Mouse (Mus musculus) forebrain, embryonic 14.5 days (tissue): Measurements from ENCODE around the gene Ahcy. TPM values are rescaled to one million over a fixed set of nuclear protein-coding genes. Genes with fewer than 3 reads are reported as not detected.
"Not testable (repeated sequence)": the region's sequence is repeated elsewhere in the genome, so short reads cannot be mapped to it uniquely, and the experiment has no call there.

Experiments
- ATAC-seq: fragments of 200-750 bp; cut with Nextera tagmentation; 2 replicates; pipeline ENCODE4 v1.8.0; 2017; ENCODE audit warnings: mild to moderate bottlenecking, moderate library complexity
- DNase-seq: peaks from one replicate; pipeline ENCODE4 v3.0.0-alpha.2; 2015; ENCODE audit warnings: low spot score
- H3K27ac ChIP-seq: fragments of 300-500 bp; sonication (generic); 2 replicates; pipeline ENCODE4 v1.5.1; 2014; ENCODE audit warnings: low read depth, mild to moderate bottlenecking, control low read depth, low read length, moderate library complexity
- H3K27me3 ChIP-seq: fragments of 300-500 bp; sonication (generic); replicated peaks from 2 replicates; pipeline ENCODE4 v1.6.1; 2014; ENCODE audit warnings: low read length, control low read depth, mixed read lengths; ENCODE audit not compliant: control insufficient read depth, insufficient read depth
- H3K36me3 ChIP-seq: fragments of 300-500 bp; sonication (generic); 2 replicates; pipeline ENCODE4 v1.6.1; 2014; ENCODE audit warnings: low read length, control low read depth; ENCODE audit not compliant: control insufficient read depth, insufficient read depth
- H3K4me1 ChIP-seq: fragments of 300-500 bp; sonication (generic); 2 replicates; pipeline ENCODE4 v1.6.1; 2014; ENCODE audit warnings: antibody characterized with exemption, low read length, control low read depth; ENCODE audit not compliant: control insufficient read depth, insufficient read depth
- H3K4me2 ChIP-seq: fragments of 300-500 bp; sonication (generic); 2 replicates; pipeline ENCODE4 v1.6.1; 2014; ENCODE audit warnings: mild to moderate bottlenecking, control low read depth, low read length
- H3K4me3 ChIP-seq: fragments of 300-500 bp; sonication (generic); 2 replicates; pipeline ENCODE4 v1.5.1; 2014; ENCODE audit warnings: low read depth, low read length, control low read depth
- H3K9ac ChIP-seq: fragments of 300-500 bp; sonication (generic); 2 replicates; pipeline ENCODE4 v1.6.1; 2014; ENCODE audit warnings: mild to moderate bottlenecking, low read length, control low read depth, moderate library complexity
- H3K9me3 ChIP-seq: fragments of 300-500 bp; sonication (generic); replicated peaks from 2 replicates; pipeline ENCODE4 v1.6.1; 2016; ENCODE audit warnings: low read length, control low read depth, mixed read lengths; ENCODE audit not compliant: control insufficient read depth
- WGBS: fragments of 180-500 bp; shearing (Covaris S2); extraction: QIAGEN DNeasy Blood & Tissue Kit; methylation state at CpG from one replicate; pipeline ENCODE4 v1.1.7; 2014; 5-methylcytosine and 5-hydroxymethylcytosine counted together
- polyA plus RNA-seq: library from polyadenylated mRNA; unstranded; fragments of >200 nt; fragmentation: Nextera tagmentation; extraction: Ambion mirVana; gene quantifications from 2 replicates; pipeline ENCODE4 v1.2.1, GENCODE M21; 2014

The Ahcy gene
- polyA plus RNA-seq, 1 experiment from 2014 or later, result 60.8 TPM

GRCm38 (mm10) chr2:155018762-155019641 is 55.3 kb downstream of the Ahcy start:
- Histone ChIP-seq H3K27ac (peak overlapping the region; percentile 84), H3K36me3 (no peaks in the 10 kb centered on the region), H3K27me3 (no peaks in the 10 kb centered on the region), H3K4me3 (peak overlapping the region; percentile 30), H3K4me2 (peak overlapping the region; percentile 62), H3K9me3 (no peaks in the 10 kb centered on the region), H3K4me1 (peaks cover 6% of the 10 kb centered on the region; the same call in 1 of the 2 replicates), H3K9ac (peak overlapping the region; percentile 66)
- ATAC-seq, result peak; percentile 96
- peak; percentile 91 for DNase-seq
- WGBS, result under 1% methylated on average over 38 of the region's 38 CpGs

- Histone ChIP-seq H3K4me2 (peak within 1 kb of the TSS; percentile 62), H3K9ac (peak within 1 kb of the TSS; percentile 66), H3K27ac (peak within 1 kb of the TSS; percentile 84), H3K4me3 (peak within 1 kb of the TSS; percentile 30)
- WGBS, result 2% methylated on average over 23 of the region's 26 CpGs
- DNase-seq, result peak; percentile 1
- H3K9me3 ChIP-seq, H3K4me1 ChIP-seq, ATAC-seq, H3K36me3 ChIP-seq, H3K27me3 ChIP-seq: not testable (repeated sequence)
Observed at GRCm38 (mm10) chr2:155018251-155018755, 56.0 kb downstream of the Ahcy start, which contains the start of gene Gm14226. Gene Gm14226 (plus strand): TSS chr2:155018266.

DNA sequence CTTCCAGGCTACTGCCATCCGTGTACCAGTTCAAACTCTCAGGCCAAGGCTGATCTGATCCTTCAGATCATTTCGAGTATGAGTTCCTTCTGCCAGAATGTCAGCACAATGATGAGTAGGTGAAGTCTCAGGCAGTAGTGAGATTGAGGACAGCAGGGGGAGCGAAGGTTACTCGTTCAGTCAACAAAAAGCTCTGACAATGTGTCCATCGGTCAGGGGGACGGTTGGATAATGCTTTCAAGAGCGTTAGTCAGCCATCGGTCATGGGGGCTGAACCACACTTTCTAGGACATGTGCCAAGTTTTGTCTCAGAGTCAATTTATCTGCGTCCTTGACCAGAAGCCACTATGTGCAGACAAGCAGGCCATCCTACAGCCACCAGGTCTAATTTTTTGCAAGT is 57.5 kb downstream of the Ahcy start:
- not testable (repeated sequence) for H3K9ac ChIP-seq, H3K27ac ChIP-seq, H3K4me1 ChIP-seq, H3K4me2 ChIP-seq, DNase-seq, H3K27me3 ChIP-seq, H3K4me3 ChIP-seq, H3K36me3 ChIP-seq, H3K9me3 ChIP-seq, ATAC-seq
- WGBS, result 28% methylated on average over 6 of the region's 9 CpGs

GRCm38 (mm10) chr2:155012991-155013390 is 61.3 kb downstream of the Ahcy start:
- Histone ChIP-seq H3K36me3 (no peaks in the 10 kb centered on the region), H3K4me1 (no peaks in the 10 kb centered on the region), H3K4me3 (no peak overlapping the region), H3K9me3 (no peaks in the 10 kb centered on the region), H3K9ac (no peak overlapping the region), H3K4me2 (no peak overlapping the region), H3K27ac (no peak overlapping the region), H3K27me3 (no peaks in the 10 kb centered on the region)
- ATAC-seq (no peak), DNase-seq (no peak)
- 70% methylated on average over 6 of the region's 6 CpGs for WGBS

DNA sequence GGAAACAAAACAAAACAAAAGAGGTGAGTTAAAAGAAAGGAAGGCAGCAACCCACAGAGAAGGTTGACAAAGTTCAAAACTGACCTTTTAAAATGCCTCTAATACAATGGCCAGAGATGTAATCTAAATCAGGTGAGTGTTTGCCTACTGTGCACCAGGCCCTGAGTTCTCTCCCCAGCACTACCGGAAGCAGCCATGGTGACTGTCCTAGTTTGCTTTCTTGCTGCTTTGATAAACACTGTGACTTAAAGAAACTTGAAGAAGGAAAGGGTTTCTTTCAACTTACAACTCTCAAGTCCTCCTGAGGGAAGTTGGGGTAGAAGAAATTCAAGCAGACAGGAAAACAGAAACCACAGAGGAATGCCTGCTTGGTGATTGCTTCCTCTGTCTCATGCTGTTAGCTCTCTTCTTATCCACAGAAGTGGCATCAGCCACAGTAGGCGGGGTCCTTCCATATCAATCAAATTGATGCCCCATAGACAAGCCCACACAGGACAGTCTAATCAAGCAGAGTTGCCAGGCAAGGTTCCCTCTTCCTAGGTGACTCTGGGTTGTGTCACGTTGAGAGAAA is 63.1 kb downstream of the Ahcy start:
- H3K4me2 ChIP-seq, result no peak overlapping the region
- no peak overlapping the region for H3K9ac ChIP-seq
- H3K27ac ChIP-seq, result no peak overlapping the region
- no peaks in the 10 kb centered on the region for H3K9me3 ChIP-seq
- H3K4me1 ChIP-seq, result no peaks in the 10 kb centered on the region
- WGBS, result 52% methylated on average over 3 of the region's 3 CpGs
- no peaks in the 10 kb centered on the region for H3K27me3 ChIP-seq
- H3K4me3 ChIP-seq, result no peak overlapping the region
- DNase-seq (no peak), ATAC-seq (no peak)
- H3K36me3 ChIP-seq, result no peaks in the 10 kb centered on the region

Other genes with a start within 250 kb of the Ahcy start
- gene Eif2s2, start 181.6 kb downstream of the Ahcy start, polyA plus RNA-seq, result 80.6 and 82.0 TPM in 2 replicates
- gene Gm14226, start 56.2 kb downstream of the Ahcy start, polyA plus RNA-seq, result not detected in 2 replicates
- gene Itch, start 59.0 kb upstream of the Ahcy start, polyA plus RNA-seq, result 30.4 and 40.4 TPM in 2 replicates
- gene Dynlrb1, start 162.0 kb upstream of the Ahcy start, polyA plus RNA-seq, result 808 and 966 TPM in 2 replicates
- 338 TPM in 2 replicates for gene Map1lc3a, start 201.8 kb upstream of the Ahcy start, polyA plus RNA-seq